Mouse (Mus musculus) kidney, postnatal 14 days (tissue): Measurements from ENCODE around the gene Cfap61.
A peak's percentile ranks its signal among the peaks of the same experiment; 100 is the strongest.
"Not testable (repeated sequence)": the region's sequence is repeated elsewhere in the genome, so short reads cannot be mapped to it uniquely, and the experiment has no call there.

Source experiments
- DNase-seq: peaks from one replicate; pipeline ENCODE4 v3.0.0; 2022; ENCODE audit warnings: mixed read lengths

Cfap61 gene

DNA sequence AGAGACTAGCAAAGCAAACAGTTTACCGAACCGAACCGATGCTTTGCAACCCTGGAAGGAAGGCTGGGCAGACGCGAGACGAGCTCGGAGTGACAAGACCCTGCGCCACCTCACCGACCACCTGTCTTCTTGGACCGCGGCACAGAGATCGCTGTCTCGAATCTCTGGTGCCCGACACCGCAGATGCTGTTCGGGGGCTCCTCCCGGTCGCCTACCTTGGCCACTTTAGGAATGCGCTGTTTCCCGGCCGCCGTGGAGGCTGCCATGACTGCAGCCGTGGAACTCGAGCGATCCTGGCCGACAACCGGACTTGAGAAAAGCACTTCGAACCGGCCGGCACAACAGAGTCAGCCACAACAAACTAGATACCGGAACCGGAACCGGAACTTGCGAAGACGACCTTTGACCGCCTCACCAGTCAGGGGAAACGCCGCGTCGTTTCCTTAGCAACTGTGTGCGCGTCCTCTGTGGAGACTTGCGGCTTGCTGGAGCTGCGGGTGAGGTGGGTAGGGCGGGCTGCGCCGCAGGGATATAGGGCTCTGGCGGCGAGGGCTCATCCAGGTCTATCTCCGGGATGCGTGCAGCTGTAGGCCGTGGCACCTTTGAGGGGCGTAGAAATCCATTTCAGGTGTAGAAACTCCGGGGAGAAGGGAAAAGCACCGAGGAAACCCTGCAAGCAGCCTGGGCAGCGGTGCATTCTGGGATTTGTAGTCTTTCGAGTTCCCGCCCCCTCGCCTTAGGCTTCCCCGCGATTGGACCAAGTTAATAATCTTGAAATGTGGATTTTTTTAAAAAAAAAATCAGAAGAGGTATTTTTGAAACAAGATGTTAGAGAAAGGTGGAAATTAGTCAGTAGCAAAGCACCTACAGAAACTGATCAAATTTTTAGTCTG lies at the start of gene Cfap61, which contains the start of gene Crnkl1:
Gene Cfap61 (plus strand): TSS at position 446 of the 893 bp plus-strand sequence.
Gene Crnkl1 (minus strand): TSS at position 676 of the 893 bp plus-strand sequence.
- DNase-seq, result peak; percentile 96

DNA sequence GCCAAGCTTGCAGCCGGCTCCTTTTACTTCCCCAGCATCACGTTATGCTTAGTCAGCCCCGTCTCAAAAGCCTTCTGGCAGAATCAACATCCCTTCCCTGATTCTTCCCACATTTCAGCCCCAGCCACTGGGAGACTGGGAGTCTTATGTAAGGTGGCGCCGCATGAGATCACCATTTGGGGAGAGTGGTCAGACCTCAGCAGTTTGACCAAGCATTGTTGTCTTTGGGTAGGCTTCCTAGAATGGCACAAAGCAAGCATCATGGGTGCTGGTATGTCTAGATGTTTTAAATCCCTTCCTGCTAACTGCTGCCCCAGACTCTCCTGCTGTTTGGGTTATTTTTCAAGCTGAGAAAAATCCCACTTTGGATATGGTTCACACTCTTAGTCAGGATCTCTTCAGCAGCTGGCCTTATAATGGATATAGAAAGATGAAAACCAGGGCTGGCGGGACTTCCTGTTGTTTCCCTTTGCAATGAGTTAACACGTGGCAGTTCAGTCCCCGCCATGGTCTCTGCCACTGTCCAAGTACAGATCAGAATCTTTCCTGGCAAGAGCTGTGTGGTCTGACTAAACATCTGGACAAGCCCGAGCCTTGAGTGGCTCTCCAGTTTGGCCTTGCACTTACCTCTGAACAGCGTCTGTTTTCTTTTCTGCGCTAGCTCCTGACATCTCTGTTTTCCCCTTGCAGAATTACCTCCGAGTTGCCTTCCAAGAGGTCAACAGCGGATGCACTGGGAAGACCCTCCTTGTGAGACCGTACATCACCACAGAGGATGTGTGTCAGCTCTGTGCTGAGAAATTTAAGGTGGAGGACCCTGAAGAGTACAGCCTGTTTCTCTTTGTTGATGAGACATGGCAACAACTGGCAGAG lies 49.4 kb upstream of the Cfap61 start:
- peak; percentile 40 for DNase-seq

DNA sequence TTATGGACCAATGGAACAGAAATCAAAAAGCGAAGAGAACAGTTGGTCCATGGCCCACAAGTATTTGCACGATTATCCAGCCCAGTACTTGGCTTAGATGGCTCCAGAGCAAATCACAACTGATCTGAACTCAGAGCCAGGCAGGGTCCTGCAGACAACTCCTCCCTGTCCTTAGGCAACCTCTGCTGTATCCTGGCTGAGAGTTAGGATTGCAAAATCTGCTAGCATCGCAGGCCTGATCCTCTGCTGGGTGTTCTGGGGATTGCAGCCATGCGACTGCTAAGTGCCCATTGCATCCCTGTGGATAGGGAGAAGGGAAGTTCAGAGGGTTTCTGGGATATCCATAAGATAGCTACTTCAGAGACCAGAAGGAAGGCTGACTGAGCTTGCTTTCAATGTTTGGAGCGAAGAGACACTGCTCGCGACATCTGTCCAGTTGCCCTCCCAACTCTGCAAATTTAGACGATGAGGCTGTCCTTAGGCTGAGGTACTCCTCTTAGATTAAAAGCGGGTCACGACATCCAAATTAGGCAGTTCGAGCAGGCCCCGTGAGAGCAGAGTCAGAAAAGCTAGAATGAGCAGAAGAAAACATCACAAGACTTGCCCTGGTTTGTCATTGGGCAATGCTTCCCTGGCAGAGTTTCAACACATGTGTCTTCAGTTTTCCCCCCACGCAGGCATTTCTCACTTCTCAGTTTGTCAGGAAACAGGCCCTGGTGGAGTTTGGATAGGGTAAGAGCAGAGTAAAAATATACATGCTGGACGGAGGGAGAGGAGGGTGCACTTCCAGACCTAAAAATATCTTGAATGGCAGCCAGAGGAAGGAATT lies 46.4 kb upstream of the Cfap61 start:
- peak; percentile 76 for DNase-seq

DNA sequence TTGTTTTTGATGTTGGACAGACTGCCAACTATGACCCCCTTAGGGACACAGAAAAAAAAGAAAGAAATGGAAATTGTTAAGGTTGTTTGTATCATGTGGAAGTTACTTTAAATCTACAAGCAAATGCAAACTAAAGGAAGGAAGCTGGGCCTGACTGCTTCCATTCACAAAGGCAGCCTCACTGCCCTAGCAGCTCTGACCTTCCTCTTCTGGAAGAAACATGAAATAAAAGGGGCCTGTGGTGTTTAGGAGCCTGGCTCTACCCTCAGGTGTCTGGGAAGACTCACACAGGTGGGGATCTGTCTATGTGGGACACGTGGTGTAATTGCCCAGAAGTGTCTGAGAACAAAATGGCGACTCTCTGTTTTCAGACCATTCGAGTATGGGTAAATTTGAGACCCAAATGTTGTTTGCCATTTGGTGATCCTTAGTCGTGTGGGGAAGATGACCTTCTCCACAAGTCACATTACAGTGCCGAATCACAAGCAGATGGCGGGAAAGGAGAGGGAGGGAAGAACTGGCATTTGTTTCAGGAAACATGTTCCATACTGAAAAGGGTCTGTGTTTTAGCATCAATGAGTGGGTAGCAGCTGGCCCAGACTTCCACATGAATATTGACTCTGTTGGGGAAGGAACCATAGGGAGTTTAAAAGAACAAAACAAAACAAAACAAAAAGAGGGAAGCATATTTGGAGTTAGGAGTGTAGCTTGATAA lies 45.7 kb upstream of the Cfap61 start:
- DNase-seq, result no peak

DNA sequence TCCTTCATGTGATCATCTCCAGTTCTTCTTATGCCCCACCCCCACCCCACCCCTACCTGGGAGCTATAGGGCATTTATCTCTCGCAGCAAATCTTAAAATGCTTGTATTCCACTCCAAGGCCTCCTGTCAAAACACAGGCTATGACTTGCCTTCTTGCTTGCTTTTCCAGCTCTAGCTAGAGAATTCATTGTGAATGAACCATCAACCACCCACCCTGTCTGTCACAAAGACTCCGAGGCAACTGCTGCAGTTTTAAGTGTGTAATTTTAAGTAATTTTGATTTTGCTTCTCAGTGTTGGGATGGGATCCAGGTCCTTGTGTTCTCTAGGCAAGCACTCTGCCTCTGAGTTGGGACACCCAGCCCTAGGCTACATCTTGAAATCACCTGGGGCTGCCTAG lies 44.0 kb upstream of the Cfap61 start:
- DNase-seq, result no peak

DNA sequence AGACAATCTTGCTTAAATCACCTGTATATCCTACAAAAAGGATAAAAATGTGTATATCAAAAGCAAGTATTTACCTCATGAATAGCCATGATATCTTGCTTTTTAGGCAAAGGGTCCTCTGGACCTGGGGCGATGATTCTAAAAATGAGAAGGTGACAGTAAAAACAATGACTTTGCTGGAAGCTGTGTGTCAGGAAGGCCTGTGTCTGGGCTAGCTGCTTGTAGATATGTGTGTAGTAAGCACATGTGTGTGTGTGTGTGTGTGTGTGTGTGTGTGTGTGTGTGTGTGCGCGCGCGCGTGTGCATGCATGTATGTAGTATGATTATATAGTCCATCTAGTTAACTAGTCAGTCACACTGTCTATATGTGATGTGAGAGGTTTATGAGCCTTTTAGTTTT lies 40.8 kb upstream of the Cfap61 start:
- DNase-seq, result no peak

DNA sequence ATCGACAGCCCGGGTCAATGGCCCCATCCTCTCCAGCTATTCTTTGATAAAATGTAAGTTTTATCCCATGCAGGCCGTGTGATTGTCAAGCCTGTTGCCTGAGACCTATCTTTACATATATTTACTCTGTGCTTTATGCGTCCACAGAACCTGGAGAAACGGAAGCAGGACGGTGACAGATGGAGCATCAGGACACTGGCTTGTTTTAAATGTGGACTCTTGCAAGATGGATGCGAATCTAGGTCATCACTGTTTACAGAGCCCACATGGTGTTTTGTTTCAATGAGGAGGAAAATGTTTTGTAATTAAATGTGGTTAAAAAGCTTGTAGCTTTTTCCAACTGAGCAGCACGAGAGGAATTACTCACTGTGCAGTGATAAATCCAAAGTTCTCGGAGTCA lies 36.5 kb upstream of the Cfap61 start:
- no peak for DNase-seq

DNA sequence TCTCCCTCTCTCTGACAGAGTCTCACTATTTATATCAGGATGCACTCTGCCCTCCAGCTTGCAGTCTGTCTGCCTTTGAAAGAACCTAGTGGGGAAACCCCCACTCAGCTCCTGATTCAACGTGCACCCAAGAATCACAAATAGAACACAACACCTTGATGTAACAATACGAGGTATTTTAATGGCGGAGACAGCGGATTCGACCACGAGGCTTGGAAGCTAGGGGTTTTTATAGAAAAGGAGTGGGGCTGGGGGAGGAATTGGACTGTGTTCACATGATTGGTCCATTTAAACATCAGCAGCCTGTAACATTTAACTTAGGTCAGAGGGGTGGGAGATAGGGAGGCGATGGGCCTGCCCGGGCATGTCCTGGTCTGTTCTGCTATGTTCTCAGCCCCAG lies 34.3 kb upstream of the Cfap61 start:
- not testable (repeated sequence) for DNase-seq

DNA sequence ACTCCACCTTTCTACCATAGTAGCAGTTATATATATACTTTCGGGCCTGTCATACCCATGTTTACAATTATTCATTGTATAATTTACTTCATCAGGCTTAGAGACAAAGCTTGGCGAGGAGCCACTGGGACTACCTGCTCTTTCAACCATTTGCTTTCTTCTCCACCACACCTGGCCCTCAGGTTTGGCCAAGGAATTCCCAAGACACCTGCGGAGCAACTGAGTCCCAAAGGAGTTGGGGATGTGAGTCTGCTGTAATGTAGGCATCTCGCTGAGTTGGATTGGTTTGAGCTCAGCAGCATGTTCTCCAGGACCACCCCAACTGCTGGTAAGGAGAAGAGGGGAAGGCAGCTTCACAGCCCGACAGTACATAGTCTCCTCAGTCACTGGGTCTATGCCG lies 32.7 kb upstream of the Cfap61 start, which contains the start of gene Naa20:
Gene Naa20 (plus strand): TSS at position 239 of the 400 bp plus-strand sequence.
- DNase-seq, result no peak

DNA sequence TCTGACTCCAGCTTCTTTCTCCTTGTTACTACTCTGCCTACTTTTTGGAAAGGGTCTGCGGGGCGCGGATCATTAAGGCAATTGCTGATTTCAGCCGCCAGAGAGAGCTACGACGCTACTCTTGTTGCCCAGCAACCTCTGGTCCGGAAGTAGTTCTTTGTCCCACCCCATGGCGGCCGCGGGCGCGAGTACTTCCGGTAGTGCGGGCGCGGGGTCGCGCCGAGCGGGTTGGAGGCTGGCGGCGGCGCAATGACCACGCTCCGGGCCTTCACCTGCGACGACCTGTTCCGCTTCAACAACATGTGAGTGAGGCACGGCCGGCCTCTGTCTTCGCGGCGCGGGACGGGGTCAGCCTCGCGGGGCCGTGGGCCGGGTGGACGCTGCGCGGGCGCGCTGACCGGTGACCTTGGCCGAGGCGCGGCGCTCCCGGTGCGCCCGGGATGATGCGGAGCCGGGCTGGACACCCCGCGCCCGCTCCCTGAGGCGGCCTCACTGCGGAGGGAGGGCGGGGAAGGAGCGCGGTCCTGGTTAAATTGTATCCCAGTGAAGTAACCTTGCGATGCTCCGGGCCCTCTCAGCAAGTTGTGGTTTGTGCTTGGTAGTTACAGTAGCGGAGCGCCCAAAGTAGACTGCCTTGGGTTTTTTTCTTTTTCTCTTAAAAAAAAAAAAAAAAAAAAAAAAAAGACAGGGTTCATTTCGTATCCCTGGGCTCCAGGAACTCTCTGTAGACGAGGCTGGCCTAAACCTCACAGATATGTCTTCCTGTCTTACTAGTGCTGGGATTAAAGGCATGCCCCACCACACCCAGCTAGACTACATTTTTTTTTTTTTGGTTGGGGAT lies 31.3 kb upstream of the Cfap61 start:
- DNase-seq, result peak; percentile 94

DNA sequence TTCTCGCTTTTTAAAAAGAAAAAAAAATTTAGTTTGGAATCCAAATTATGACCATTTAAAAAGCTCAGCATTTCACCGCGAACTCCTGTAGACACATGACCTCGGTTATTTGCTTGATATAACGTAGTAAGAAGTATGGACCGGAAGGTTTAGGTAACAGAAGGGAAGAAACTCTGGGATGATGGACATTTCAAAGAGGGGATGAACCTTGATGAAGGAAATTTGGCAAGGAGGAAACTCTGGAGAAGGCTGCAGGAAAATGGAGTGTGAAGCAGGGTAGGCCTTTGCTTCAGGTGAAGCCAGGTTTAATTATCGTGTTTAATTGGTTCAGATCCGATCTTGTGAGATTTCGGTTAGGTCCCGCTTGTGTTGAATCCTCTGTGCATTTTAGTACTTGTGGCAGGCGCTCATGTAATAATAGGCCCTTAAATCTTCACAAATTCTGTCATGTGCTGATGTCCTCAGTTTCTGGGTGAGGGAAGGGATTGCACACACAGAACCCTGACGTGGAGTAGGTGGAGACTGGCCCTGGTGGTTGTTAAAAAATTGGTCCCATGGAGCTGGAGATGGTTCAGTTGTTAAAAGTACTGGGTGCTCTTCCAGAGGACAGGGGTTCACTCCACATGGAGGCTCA lies 30.5 kb upstream of the Cfap61 start:
- DNase-seq, result peak; percentile 32

DNA sequence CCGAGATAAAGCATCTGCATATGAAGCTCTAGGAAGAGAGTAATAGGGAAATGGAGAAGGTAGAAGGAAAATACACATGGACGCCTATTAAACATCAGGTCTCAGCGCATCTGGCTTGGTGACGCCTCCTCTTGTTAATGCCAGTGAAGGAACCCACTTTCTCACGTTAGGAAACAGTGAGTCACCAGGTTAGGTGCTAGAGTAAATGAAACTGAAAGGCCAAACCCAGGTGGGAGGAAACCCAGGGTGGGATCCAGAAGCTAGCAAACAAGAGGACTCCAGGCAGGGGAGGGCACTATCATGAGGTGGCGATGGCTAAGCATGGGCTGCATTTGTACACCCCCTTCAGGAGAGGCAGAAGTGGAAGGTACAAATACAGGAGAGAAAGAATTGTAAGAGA lies 29.4 kb upstream of the Cfap61 start:
- DNase-seq, result no peak

DNA sequence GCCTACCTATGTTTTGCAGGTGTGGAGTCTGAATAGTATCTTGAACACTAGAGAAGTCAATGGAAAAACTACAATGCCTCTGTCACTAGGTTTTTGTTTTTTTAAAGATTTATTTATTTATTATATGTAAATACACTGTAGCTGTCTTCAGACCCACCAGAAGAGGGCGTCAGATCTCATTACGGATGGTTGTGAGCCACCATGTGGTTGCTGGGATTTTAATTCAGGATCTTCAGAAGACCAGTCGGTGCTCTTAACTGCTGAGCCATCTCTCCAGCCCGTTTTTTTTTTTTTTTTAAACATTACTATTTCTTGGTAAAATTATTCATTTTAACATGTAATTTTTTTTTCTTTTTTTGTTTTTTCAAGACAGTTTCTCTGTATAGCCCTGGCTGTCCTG lies 28.7 kb upstream of the Cfap61 start:
- DNase-seq, result not testable (repeated sequence)

DNA sequence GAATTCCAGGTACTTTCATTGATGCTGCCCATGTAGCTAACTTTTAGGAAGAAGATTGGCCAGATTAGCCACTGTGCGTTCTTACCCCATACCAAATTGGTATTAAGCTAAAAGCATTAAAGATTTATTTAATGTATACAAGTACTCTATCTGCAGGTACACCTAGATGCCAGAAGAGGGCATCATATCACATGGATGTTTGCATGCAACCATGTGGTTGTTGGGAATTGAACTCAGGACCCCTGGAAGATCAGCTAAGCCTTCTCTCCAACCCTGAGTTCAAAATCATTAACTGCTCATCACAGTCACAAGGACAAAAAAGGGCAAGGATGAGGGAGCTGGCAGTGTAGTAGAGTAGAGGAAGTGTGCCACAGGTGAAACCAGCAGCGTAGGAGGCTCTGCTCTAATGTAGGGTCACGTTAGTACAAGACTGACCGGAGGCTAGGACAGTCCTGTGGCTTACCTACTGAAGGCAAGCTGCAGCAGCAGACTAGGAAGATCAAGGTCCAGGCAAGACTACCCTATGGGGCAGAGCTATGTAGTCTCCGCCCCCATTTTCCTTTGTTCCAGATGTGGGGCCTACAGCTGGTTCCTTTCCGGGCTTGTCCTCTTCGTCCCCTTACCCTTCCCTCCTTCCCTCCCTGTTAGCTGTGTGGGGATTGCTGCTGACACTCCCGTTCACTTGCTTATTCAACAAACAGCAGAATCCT lies 13.5 kb upstream of the Cfap61 start:
- no peak for DNase-seq

DNA sequence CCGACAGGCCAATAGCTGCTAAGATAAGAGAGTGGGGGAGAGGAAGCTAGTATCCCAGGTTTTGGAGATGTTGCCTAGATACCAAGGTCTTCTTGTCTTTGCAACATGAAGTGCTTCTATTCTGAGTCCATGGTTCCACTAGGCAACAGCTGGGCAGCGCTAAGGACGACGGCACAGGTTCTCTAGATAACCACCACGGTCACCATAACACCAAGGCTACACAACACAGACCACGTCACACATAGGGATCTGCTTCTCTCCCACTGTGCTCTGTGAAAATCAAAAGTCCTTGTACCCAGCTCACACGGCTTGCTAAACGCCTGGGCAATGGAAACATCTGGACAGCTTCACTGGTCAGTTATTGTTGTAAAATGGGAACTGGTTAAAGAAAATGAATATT lies 2.4 kb downstream of the Cfap61 start:
- DNase-seq, result no peak

DNA sequence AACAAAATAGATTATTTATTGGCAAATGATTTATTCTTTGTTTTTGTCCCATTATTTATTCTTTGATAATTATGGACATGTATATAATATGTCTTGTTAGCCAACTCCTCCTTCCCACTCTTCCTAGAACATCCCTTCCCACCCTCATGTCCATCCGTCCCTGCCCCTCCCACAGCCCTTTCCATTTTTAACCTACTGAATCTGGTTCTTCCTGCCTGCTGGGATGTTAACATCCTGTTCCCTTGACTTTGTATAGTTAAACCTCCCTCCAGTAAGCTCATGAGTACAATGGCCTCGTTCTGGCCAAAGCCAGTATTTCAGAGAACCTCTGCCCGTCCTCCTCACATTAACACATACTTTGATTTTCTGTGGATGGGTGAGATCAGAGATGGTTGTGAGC lies 6.8 kb downstream of the Cfap61 start:
- DNase-seq, result no peak

DNA sequence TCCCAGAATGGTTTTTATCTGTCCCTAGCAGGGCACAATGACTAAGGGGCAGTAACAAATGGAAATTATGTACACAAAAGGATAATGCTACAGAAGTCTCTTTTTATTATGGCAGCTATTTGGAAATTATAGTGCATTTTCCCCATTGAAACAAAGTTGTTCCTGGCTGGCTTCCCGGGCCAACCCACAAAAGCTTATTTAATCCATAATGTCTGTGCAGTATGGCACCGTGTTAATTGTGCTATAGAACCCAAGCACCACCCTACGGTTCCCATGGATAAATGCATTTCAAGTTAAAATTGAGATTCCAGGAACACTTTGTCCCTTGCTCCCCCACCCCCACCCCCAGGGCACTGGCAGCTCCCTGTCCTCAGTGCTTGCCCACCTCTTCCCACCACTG lies 9.7 kb downstream of the Cfap61 start:
- no peak for DNase-seq

DNA sequence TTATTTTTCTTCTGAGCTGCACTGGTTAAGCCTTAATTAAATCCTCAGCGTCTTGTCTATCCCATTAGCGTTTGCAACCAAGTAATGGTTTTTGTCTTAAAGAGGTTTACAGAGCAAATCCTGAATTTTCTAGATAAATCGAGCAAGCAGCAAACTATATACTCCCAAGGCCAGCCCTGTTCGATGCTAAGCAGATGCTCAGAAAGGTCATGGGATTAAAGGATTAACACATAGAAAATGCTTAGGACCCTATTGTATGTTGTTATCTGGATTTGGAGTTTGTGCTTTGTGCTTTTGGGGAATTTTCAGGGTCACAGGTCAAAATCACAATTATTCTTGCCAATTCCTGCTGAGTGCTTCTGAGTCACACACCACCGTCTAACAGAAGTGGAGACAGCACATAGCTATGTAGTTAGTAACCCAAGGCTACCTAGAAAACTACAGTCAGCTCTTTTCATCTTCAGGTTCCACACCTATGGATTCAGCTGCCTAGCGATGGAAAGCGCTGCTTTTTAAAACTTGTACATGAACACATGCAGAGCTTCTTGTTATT lies 13.9 kb downstream of the Cfap61 start:
- DNase-seq, result no peak

DNA sequence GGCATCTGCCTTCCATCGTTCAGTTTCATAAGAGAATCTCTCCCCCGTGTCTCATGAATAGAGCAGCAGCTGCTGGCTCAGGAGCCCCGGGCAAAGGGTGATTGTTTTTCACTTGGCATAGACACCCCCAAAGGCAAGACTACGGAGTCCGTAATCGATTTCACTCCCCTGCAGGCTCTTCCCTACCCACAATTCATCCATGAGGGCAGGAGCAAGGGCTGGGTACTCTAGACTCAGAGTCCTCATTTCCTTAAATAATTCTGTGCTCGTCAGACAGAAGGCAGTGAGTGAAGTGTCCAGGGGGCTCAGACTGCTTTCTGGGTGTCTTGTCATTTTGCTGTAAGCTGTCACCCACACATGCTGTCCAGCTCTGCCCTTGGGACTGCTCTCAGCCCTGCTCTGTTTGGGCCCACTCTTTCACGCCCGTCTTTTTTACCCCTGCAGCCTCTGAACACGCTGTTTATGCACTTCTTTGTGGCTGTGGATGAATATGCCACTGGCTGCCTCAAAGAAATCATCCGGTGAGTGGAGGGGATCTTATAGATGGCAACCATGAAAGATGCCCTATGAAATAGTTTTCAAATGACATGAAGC lies 15.0 kb downstream of the Cfap61 start:
- DNase-seq, result no peak
